Mouse (Mus musculus): ENCODE measurements at regions not wholly inside any gene's neighbourhood (a gene's known extent, or its start where the extent isn't known, plus 50 kb on each side); places are given as distances from the start of the nearest gene placed in this dataset.

- in situ Hi-C loops (cut with MseI, MboI) = no loop called here
These were observed 263.7 kb upstream of the Atp2b1 start for GRCm38 (mm10) chr10:98650533-98650932.

- in situ Hi-C loops (cut with MseI, MboI) = no loop called here
These were observed 263.1 kb upstream of the Atp2b1 start for GRCm38 (mm10) chr10:98651127-98651526.

GRCm38 (mm10) chr10:98651599-98651998, 262.6 kb upstream of the Atp2b1 start:
- in situ Hi-C loops (cut with MseI, MboI) = no loop called here

- in situ Hi-C loops (cut with MseI, MboI) = no loop called here
These were observed 262.1 kb upstream of the Atp2b1 start for GRCm38 (mm10) chr10:98652084-98652483.

- in situ Hi-C loops (cut with MseI, MboI) = no loop called here
These were observed 253.5 kb upstream of the Atp2b1 start for GRCm38 (mm10) chr10:98660747-98661146.

- in situ Hi-C loops (cut with MseI, MboI) = no loop called here
These were observed 248.2 kb upstream of the Atp2b1 start for GRCm38 (mm10) chr10:98665936-98666505.

- in situ Hi-C loops (cut with MseI, MboI) = no loop called here
These were observed 246.5 kb upstream of the Atp2b1 start for GRCm38 (mm10) chr10:98667728-98668127.

GRCm38 (mm10) chr10:98674131-98674530, 240.1 kb upstream of the Atp2b1 start:
- in situ Hi-C loops (cut with MseI, MboI) = no loop called here

GRCm38 (mm10) chr10:98676907-98677306, 237.3 kb upstream of the Atp2b1 start:
- in situ Hi-C loops (cut with MseI, MboI) = no loop called here

GRCm38 (mm10) chr10:98678234-98678633, 236.0 kb upstream of the Atp2b1 start:
- in situ Hi-C loops (cut with MseI, MboI) = no loop called here

- in situ Hi-C loops (cut with MseI, MboI) = no loop called here
These were observed 231.8 kb upstream of the Atp2b1 start for GRCm38 (mm10) chr10:98682436-98682835.

GRCm38 (mm10) chr10:98684195-98684594, 230.0 kb upstream of the Atp2b1 start:
- in situ Hi-C loops (cut with MseI, MboI) = no loop called here

- in situ Hi-C loops (cut with MseI, MboI) = no loop called here
These were observed 229.5 kb upstream of the Atp2b1 start for GRCm38 (mm10) chr10:98684707-98685106.

- in situ Hi-C loops (cut with MseI, MboI) = no loop called here
These were observed 228.5 kb upstream of the Atp2b1 start for GRCm38 (mm10) chr10:98685739-98686138.

- in situ Hi-C loops (cut with MseI, MboI) = no loop called here
These were observed 227.8 kb upstream of the Atp2b1 start for GRCm38 (mm10) chr10:98686370-98686769.

- in situ Hi-C loops (cut with MseI, MboI) = no loop called here
These were observed 222.4 kb upstream of the Atp2b1 start for GRCm38 (mm10) chr10:98691816-98692215.

- in situ Hi-C loops (cut with MseI, MboI) = no loop called here
These were observed 219.4 kb upstream of the Atp2b1 start for GRCm38 (mm10) chr10:98694690-98695370.

- in situ Hi-C loops (cut with MseI, MboI) = no loop called here
These were observed 218.9 kb upstream of the Atp2b1 start for GRCm38 (mm10) chr10:98695371-98695725.

- in situ Hi-C loops (cut with MseI, MboI) = no loop called here
These were observed 216.3 kb upstream of the Atp2b1 start for GRCm38 (mm10) chr10:98697866-98698265.

- in situ Hi-C loops (cut with MseI, MboI) = no loop called here
These were observed 214.6 kb upstream of the Atp2b1 start for GRCm38 (mm10) chr10:98699579-98699978.

GRCm38 (mm10) chr10:98700407-98700806, 213.8 kb upstream of the Atp2b1 start:
- in situ Hi-C loops (cut with MseI, MboI) = no loop called here

- in situ Hi-C loops (cut with MseI, MboI) = no loop called here
These were observed 212.9 kb upstream of the Atp2b1 start for GRCm38 (mm10) chr10:98701285-98701684.

GRCm38 (mm10) chr10:98702470-98703215, 211.6 kb upstream of the Atp2b1 start:
- in situ Hi-C loops (cut with MseI, MboI) = no loop called here

Data from mouse trophoblast stem cell (cell line).